Mouse (Mus musculus) midbrain, embryonic 13.5 days (tissue): ENCODE measurements around the gene Olfr813. TPM values are rescaled to one million over a fixed set of nuclear protein-coding genes. Genes with fewer than 3 reads are reported as not detected.
"Not testable (repeated sequence)": the region's sequence is repeated elsewhere in the genome, so short reads cannot be mapped to it uniquely, and the experiment has no call there.

Experiments used
- ATAC-seq: fragments of 200-750 bp; cut with Nextera tagmentation; 2 replicates; pipeline ENCODE4 v1.8.0; 2017; ENCODE audit warnings: mild to moderate bottlenecking, moderate TSS enrichment, moderate library complexity
- H3K27ac ChIP-seq: fragments of 300-500 bp; sonication (generic); 2 replicates; pipeline ENCODE4 v1.5.1; 2015; ENCODE audit warnings: inconsistent platforms, mild to moderate bottlenecking, moderate library complexity
- H3K27me3 ChIP-seq: fragments of 300-500 bp; sonication (generic); 2 replicates; pipeline ENCODE4 v1.6.1; 2015; ENCODE audit warnings: mild to moderate bottlenecking, inconsistent platforms
- H3K36me3 ChIP-seq: fragments of 300-500 bp; sonication (generic); 2 replicates; pipeline ENCODE4 v1.6.1; 2015; ENCODE audit warnings: mild to moderate bottlenecking, inconsistent platforms
- H3K4me1 ChIP-seq: fragments of 300-500 bp; sonication (generic); replicated peaks from 2 replicates; pipeline ENCODE4 v1.6.1; 2015; ENCODE audit warnings: inconsistent platforms
- H3K4me2 ChIP-seq: fragments of 300-500 bp; sonication (generic); replicated peaks from 2 replicates; pipeline ENCODE4 v1.6.1; 2015; ENCODE audit warnings: moderate library complexity, mild to moderate bottlenecking, inconsistent platforms
- H3K4me3 ChIP-seq: fragments of 300-500 bp; sonication (generic); replicated peaks from 2 replicates; pipeline ENCODE4 v1.5.1; 2015; ENCODE audit warnings: mild to moderate bottlenecking, inconsistent platforms
- H3K9ac ChIP-seq: fragments of 300-500 bp; sonication (generic); replicated peaks from 2 replicates; pipeline ENCODE4 v1.6.1; 2015; ENCODE audit warnings: mild to moderate bottlenecking, inconsistent platforms
- H3K9me3 ChIP-seq: fragments of 300-500 bp; sonication (generic); 2 replicates; pipeline ENCODE4 v1.6.1; 2016; ENCODE audit warnings: mild to moderate bottlenecking, inconsistent platforms
- WGBS: fragments of 180-500 bp; shearing (Covaris S2); methylation state at CpG from one replicate; pipeline ENCODE4 v1.1.7; 2015; 5-methylcytosine and 5-hydroxymethylcytosine counted together
- polyA plus RNA-seq: library from polyadenylated mRNA; unstranded; fragments of >200 nt; fragmentation: Nextera tagmentation; extraction: Ambion mirVana; gene quantifications from 2 replicates; pipeline ENCODE4 v1.2.1, GENCODE M21; 2015

The Olfr813 gene
- polyA plus RNA-seq, result not detected in 2 replicates

- H3K4me1 ChIP-seq, result no peaks in the 10 kb centered on the region
- H3K27ac ChIP-seq, result no peak within 1 kb of the TSS
- no peaks in the 10 kb centered on the region for H3K9me3 ChIP-seq
- no peak within 1 kb of the TSS for H3K4me3 ChIP-seq
- no peaks in the 10 kb centered on the region for H3K36me3 ChIP-seq
- no peak within 1 kb of the TSS for H3K9ac ChIP-seq
- no peak within 1 kb of the TSS for H3K4me2 ChIP-seq
- ATAC-seq, result no peak
- no peaks in the 10 kb centered on the region for H3K27me3 ChIP-seq
These were observed at the start of gene Olfr813 for GRCm38 (mm10) chr10:129855067-129855466. TSS of gene Olfr813 (plus strand) at chr10:129855367.

- H3K27ac ChIP-seq, result no peak within 1 kb of the TSS
- no peak within 1 kb of the TSS for H3K4me2 ChIP-seq
- no peaks in the 10 kb centered on the region for H3K9me3 ChIP-seq
- H3K9ac ChIP-seq, result no peak within 1 kb of the TSS
- ATAC-seq, result no peak
- no peak within 1 kb of the TSS for H3K4me3 ChIP-seq
- no peaks in the 10 kb centered on the region for H3K4me1 ChIP-seq
- no peaks in the 10 kb centered on the region for H3K27me3 ChIP-seq
- no peaks in the 10 kb centered on the region for H3K36me3 ChIP-seq
- 72% methylated on average over 1 of the region's 1 CpGs for WGBS
These were observed 9.2 kb upstream of the Olfr813 start, which contains the start of gene Olfr812 for GRCm38 (mm10) chr10:129845994-129846393. TSS of gene Olfr812 (minus strand) at chr10:129846094.

- H3K27me3 ChIP-seq, result no peaks in the 10 kb centered on the region
- no peak overlapping the region for H3K9ac ChIP-seq
- WGBS, result 37% methylated on average over 1 of the region's 1 CpGs
- H3K9me3 ChIP-seq, result no peaks in the 10 kb centered on the region
- H3K36me3 ChIP-seq, result no peaks in the 10 kb centered on the region
- no peaks in the 10 kb centered on the region for H3K4me1 ChIP-seq
- no peak for ATAC-seq
- no peak overlapping the region for H3K4me3 ChIP-seq
- H3K27ac ChIP-seq, result no peak overlapping the region
- no peak overlapping the region for H3K4me2 ChIP-seq
These were observed 7.8 kb upstream of the Olfr813 start for GRCm38 (mm10) chr10:129847343-129847742.

- H3K9ac ChIP-seq, H3K9me3 ChIP-seq, H3K4me1 ChIP-seq, H3K36me3 ChIP-seq, H3K27ac ChIP-seq, H3K4me2 ChIP-seq, ATAC-seq, H3K4me3 ChIP-seq, H3K27me3 ChIP-seq: not testable (repeated sequence)
- WGBS, result 85% methylated on average over 1 of the region's 1 CpGs
These were observed 24.6 kb downstream of the Olfr813 start, which contains the start of gene Olfr814 for GRCm38 (mm10) chr10:129879751-129880150. TSS of gene Olfr814 (minus strand) at chr10:129879851.

- H3K4me3 ChIP-seq, H3K27ac ChIP-seq, H3K4me2 ChIP-seq, H3K4me1 ChIP-seq, H3K9me3 ChIP-seq, ATAC-seq, H3K36me3 ChIP-seq, H3K27me3 ChIP-seq, H3K9ac ChIP-seq: not testable (repeated sequence)
- 85% methylated on average over 6 of the region's 6 CpGs for WGBS
These were observed 30.3 kb downstream of the Olfr813 start for GRCm38 (mm10) chr10:129885496-129885895.

- H3K4me3 ChIP-seq, result no peak overlapping the region
- no peaks in the 10 kb centered on the region for H3K27me3 ChIP-seq
- H3K9me3 ChIP-seq, result no peaks in the 10 kb centered on the region
- no peak overlapping the region for H3K27ac ChIP-seq
- no peak for ATAC-seq
- no peaks in the 10 kb centered on the region for H3K36me3 ChIP-seq
- no peaks in the 10 kb centered on the region for H3K4me1 ChIP-seq
- no peak overlapping the region for H3K9ac ChIP-seq
- no peak overlapping the region for H3K4me2 ChIP-seq
- 93% methylated on average over 7 of the region's 7 CpGs for WGBS
These were observed 30.8 kb downstream of the Olfr813 start for GRCm38 (mm10) chr10:129885934-129886333.

- WGBS, result 47% methylated on average over 1 of the region's 1 CpGs
- not testable (repeated sequence) for H3K4me3 ChIP-seq, H3K4me1 ChIP-seq, H3K4me2 ChIP-seq, ATAC-seq, H3K9ac ChIP-seq, H3K27ac ChIP-seq, H3K9me3 ChIP-seq, H3K27me3 ChIP-seq, H3K36me3 ChIP-seq
These were observed 50.6 kb downstream of the Olfr813 start, which contains the start of gene Olfr815 for GRCm38 (mm10) chr10:129905767-129906166. TSS of gene Olfr815 (minus strand) at chr10:129905867.

Other genes starting within 250 kb of the Olfr813 start
- gene Olfr796, start 242.8 kb upstream of the Olfr813 start, polyA plus RNA-seq, result not detected in 2 replicates
- gene Olfr798, start 227.4 kb upstream of the Olfr813 start, polyA plus RNA-seq, result not detected in 2 replicates
- not detected in 2 replicates for gene Olfr799, start 217.9 kb upstream of the Olfr813 start, polyA plus RNA-seq
- gene Olfr800, start 197.7 kb upstream of the Olfr813 start, polyA plus RNA-seq, result not detected in 2 replicates
- not detected in 2 replicates for gene Olfr801, start 181.5 kb upstream of the Olfr813 start, polyA plus RNA-seq
- not detected in 2 replicates for gene Olfr802, start 167.2 kb upstream of the Olfr813 start, polyA plus RNA-seq
- gene Olfr803, start 161.1 kb upstream of the Olfr813 start, polyA plus RNA-seq, result not detected in 2 replicates
- not detected in 2 replicates for gene Olfr804, start 152.2 kb upstream of the Olfr813 start, polyA plus RNA-seq
- gene Olfr805, start 126.0 kb upstream of the Olfr813 start, polyA plus RNA-seq, result not detected in 2 replicates
- gene Olfr806, start 113.4 kb upstream of the Olfr813 start, polyA plus RNA-seq, result not detected in 2 replicates
- gene Olfr807, start 97.6 kb upstream of the Olfr813 start, polyA plus RNA-seq, result not detected in 2 replicates
- gene Olfr808, start 89.9 kb upstream of the Olfr813 start, polyA plus RNA-seq, result not detected in 2 replicates
- gene Olfr809, start 80.7 kb upstream of the Olfr813 start, polyA plus RNA-seq, result not detected in 2 replicates
- not detected in 2 replicates for gene Olfr810, start 60.5 kb upstream of the Olfr813 start, polyA plus RNA-seq
- not detected in 2 replicates for gene Olfr811, start 51.0 kb upstream of the Olfr813 start, polyA plus RNA-seq
- gene Olfr812, start 9.3 kb upstream of the Olfr813 start, polyA plus RNA-seq, result not detected in 2 replicates
- not detected in 2 replicates for gene Olfr814, start 24.5 kb downstream of the Olfr813 start, polyA plus RNA-seq
- gene Olfr815, start 50.5 kb downstream of the Olfr813 start, polyA plus RNA-seq, result not detected in 2 replicates
- not detected in 2 replicates for gene Olfr816, start 60.2 kb downstream of the Olfr813 start, polyA plus RNA-seq
- not detected in 2 replicates for gene Olfr818, start 93.7 kb downstream of the Olfr813 start, polyA plus RNA-seq
- gene Olfr819, start 111.9 kb downstream of the Olfr813 start, polyA plus RNA-seq, result not detected in 2 replicates
- not detected in 2 replicates for gene Olfr247, start 120.8 kb downstream of the Olfr813 start, polyA plus RNA-seq
- gene Gm10310, start 129.7 kb downstream of the Olfr813 start, polyA plus RNA-seq, result not detected in 2 replicates
- not detected in 2 replicates for gene Olfr820, start 157.3 kb downstream of the Olfr813 start, polyA plus RNA-seq
- not detected in 2 replicates for gene Olfr821, start 175.0 kb downstream of the Olfr813 start, polyA plus RNA-seq
- gene Olfr822, start 215.8 kb downstream of the Olfr813 start, polyA plus RNA-seq, result not detected in 2 replicates